Mouse (Mus musculus) liver, adult 2 months (tissue): ENCODE results near the gene Xrcc3.

ENCODE experiments used
- CTCF ChIP-seq: fragments of 200-500 bp; IDR thresholded peaks from 2 replicates; pipeline ENCODE4 v1.5.1; 2011; ENCODE audit warnings: low read depth, low read length, control low read depth
- POLR2A ChIP-seq: fragments of 200-500 bp; IDR thresholded peaks from 2 replicates; pipeline ENCODE4 v1.6.1; 2011; ENCODE audit warnings: low read length, control low read depth; ENCODE audit not compliant: insufficient read depth; ENCODE audit errors: extremely low read depth

DNA sequence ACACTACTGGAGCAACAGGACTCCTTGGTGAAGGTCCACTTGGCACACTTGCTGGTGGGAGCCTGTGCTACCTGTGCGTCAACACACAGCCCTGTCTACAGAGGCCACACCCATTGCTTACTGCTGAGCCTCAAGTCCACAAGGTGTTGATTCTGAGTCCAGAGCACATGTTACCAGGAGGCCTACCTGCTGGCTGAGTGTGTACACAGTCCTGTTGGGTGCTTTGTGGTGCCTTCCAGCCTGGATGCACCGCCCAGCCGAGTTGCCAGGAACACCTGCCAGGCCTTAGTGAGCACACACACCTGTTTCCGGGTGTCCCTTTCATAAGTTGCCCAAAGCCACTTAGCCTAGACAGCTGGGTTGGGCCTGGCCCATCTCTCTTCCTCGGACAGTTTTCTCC, 10.1 kb downstream of the Xrcc3 start:
- TF ChIP-seq CTCF, result no peak
- TF ChIP-seq POLR2A, result no peak
